Mouse (Mus musculus) kidney, postnatal 0 days (tissue): ENCODE measurements at regions not wholly inside any gene's neighbourhood (a gene's known extent, or its start where the extent isn't known, plus 50 kb on each side); places are given as distances from the start of the nearest gene placed in this dataset.

Experiments used
- ATAC-seq: fragments of 200-750 bp; cut with Nextera tagmentation; replicated peaks from 2 replicates; pipeline ENCODE4 v1.8.0; 2017; ENCODE audit warnings: low read depth, moderate number of reproducible peaks, moderate TSS enrichment, moderate library complexity; ENCODE audit not compliant: low FRiP score
- DNase-seq: peaks from one replicate; pipeline ENCODE4 v3.0.0-alpha.2; 2016; ENCODE audit warnings: low spot score
- H3K27ac ChIP-seq: fragments of 300-500 bp; sonication (generic); 2 replicates; pipeline ENCODE4 v1.5.1; 2014; ENCODE audit warnings: mild to moderate bottlenecking
- H3K27me3 ChIP-seq: fragments of 300-500 bp; sonication (generic); 2 replicates; pipeline ENCODE4 v1.6.1; 2014; ENCODE audit warnings: low read length, mixed read lengths; ENCODE audit not compliant: insufficient read depth
- H3K36me3 ChIP-seq: fragments of 300-500 bp; sonication (generic); 2 replicates; pipeline ENCODE4 v1.6.1; 2014; ENCODE audit warnings: low read length, mixed read lengths; ENCODE audit not compliant: insufficient read depth
- H3K4me1 ChIP-seq: fragments of 300-500 bp; sonication (generic); replicated peaks from 2 replicates; pipeline ENCODE4 v1.6.1; 2014; ENCODE audit warnings: antibody characterized with exemption, low read length, mixed read lengths; ENCODE audit not compliant: insufficient read depth
- H3K4me2 ChIP-seq: fragments of 300-500 bp; sonication (generic); 2 replicates; pipeline ENCODE4 v1.6.1; 2014; ENCODE audit warnings: mild to moderate bottlenecking, low read length, moderate library complexity, mixed read lengths
- H3K4me3 ChIP-seq: fragments of 300-500 bp; sonication (generic); replicated peaks from 2 replicates; pipeline ENCODE4 v1.5.1; 2014; ENCODE audit warnings: low read depth, low read length
- H3K9ac ChIP-seq: fragments of 300-500 bp; sonication (generic); 2 replicates; pipeline ENCODE4 v1.6.1; 2014; ENCODE audit warnings: low read depth, low read length
- H3K9me3 ChIP-seq: fragments of 300-500 bp; sonication (generic); replicated peaks from 2 replicates; pipeline ENCODE4 v1.6.1; 2016; ENCODE audit warnings: low read length, inconsistent platforms, mixed read lengths
- CTCF ChIP-seq: IDR thresholded peaks from 2 replicates; pipeline ENCODE4 v1.5.1; 2016; ENCODE audit warnings: antibody characterized with exemption, low read depth, mild to moderate bottlenecking, moderate library complexity
- WGBS: fragments of 180-500 bp; shearing (Covaris S2); extraction: QIAGEN DNeasy Blood & Tissue Kit; methylation state at CpG from one replicate; pipeline ENCODE4 v1.1.7; 2014; 5-methylcytosine and 5-hydroxymethylcytosine counted together

DNA sequence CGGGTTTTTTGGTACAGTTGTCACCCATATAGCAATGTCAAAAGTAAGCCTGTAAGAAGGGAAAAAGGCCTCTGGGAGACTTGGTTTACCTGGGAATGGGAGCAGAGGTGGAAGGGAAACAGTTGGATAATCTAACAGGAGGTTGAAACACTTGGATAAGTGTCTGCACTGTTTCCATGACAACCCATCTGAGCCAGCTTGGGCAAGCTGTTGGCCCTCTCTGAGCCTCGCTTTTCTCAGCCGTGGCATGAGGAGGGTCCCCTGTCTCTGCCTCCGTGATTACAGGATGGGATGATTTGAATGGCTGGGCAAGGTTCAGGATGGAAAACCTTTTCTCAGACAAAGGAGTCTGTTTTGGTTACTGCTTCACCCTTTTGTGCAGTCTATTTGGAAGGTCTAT, 265.6 kb downstream of the Emp1 start:
- WGBS = 64% methylated on average over 4 of the region's 4 CpGs
- H3K36me3 ChIP-seq = no peaks in the 10 kb centered on the region
- H3K27me3 ChIP-seq = no peaks in the 10 kb centered on the region
- DNase-seq = no peak
- H3K9ac ChIP-seq = no peak overlapping the region
- ATAC-seq = no peak
- no peaks in the 10 kb centered on the region for H3K4me1 ChIP-seq
- no peak overlapping the region for H3K4me3 ChIP-seq
- H3K27ac ChIP-seq = no peak overlapping the region
- no peak overlapping the region for H3K4me2 ChIP-seq
- no peak for TF ChIP-seq CTCF
- no peaks in the 10 kb centered on the region; the same call in 1 of the 2 replicates for H3K9me3 ChIP-seq

GRCm38 (mm10) chr6:135629236-135629635, 266.9 kb downstream of the Emp1 start:
- Histone ChIP-seq H3K27me3 (no peaks in the 10 kb centered on the region), H3K4me3 (no peak overlapping the region), H3K4me1 (no peaks in the 10 kb centered on the region), H3K9ac (no peak overlapping the region), H3K4me2 (no peak overlapping the region), H3K36me3 (no peaks in the 10 kb centered on the region), H3K27ac (no peak overlapping the region), H3K9me3 (no peaks in the 10 kb centered on the region; the same call in 1 of the 2 replicates)
- WGBS = 76% methylated on average over 3 of the region's 3 CpGs
- ATAC-seq (no peak), DNase-seq (no peak)
- no peak for TF ChIP-seq CTCF

GRCm38 (mm10) chr6:135632671-135633070, 270.3 kb downstream of the Emp1 start:
- 74% methylated on average over 5 of the region's 5 CpGs for WGBS
- H3K27me3 ChIP-seq = no peaks in the 10 kb centered on the region
- ATAC-seq (no peak), DNase-seq (no peak)
- H3K9me3 ChIP-seq = no peaks in the 10 kb centered on the region; the same call in 1 of the 2 replicates
- H3K4me3 ChIP-seq = no peak overlapping the region
- no peak for TF ChIP-seq CTCF
- no peak overlapping the region for H3K4me2 ChIP-seq
- H3K4me1 ChIP-seq = no peaks in the 10 kb centered on the region
- no peak overlapping the region for H3K9ac ChIP-seq
- H3K27ac ChIP-seq = no peak overlapping the region
- no peaks in the 10 kb centered on the region for H3K36me3 ChIP-seq

- H3K36me3 ChIP-seq = no peaks in the 10 kb centered on the region
- no peaks in the 10 kb centered on the region for H3K4me1 ChIP-seq
- no peak overlapping the region for H3K4me2 ChIP-seq
- 43% methylated on average over 8 of the region's 8 CpGs for WGBS
- no peak overlapping the region for H3K27ac ChIP-seq
- no peak overlapping the region for H3K4me3 ChIP-seq
- no peaks in the 10 kb centered on the region for H3K9me3 ChIP-seq
- ATAC-seq = no peak
- TF ChIP-seq CTCF = no peak
- DNase-seq = no peak
- H3K9ac ChIP-seq = no peak overlapping the region
- no peaks in the 10 kb centered on the region for H3K27me3 ChIP-seq
These were observed 274.3 kb downstream of the Emp1 start for GRCm38 (mm10) chr6:135636648-135637047.

DNA sequence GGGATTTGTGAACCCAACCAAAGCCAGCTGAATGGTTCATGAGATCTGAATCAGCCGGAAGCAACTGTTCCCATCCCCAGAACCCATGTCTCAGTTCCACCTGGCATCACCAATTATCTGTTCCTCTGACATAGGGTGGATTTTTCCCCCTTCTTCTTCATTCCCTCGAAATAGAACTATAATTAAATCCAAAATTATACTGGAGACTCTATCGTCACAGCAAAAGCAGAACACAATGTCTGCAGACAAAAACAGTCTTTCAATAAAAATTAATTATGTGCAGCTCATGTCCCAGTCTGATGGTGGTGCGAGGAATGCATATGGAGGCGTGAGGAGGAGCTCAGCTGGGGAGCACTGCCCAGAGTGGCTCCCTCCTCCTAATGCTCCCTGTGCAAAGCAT, 280.4 kb downstream of the Emp1 start:
- Histone ChIP-seq H3K9me3 (no peaks in the 10 kb centered on the region), H3K36me3 (no peaks in the 10 kb centered on the region), H3K27me3 (no peaks in the 10 kb centered on the region), H3K27ac (no peak overlapping the region), H3K4me2 (no peak overlapping the region), H3K4me1 (no peaks in the 10 kb centered on the region), H3K9ac (no peak overlapping the region), H3K4me3 (no peak overlapping the region)
- no peak for ATAC-seq
- TF ChIP-seq CTCF = no peak
- WGBS = 83% methylated on average over 5 of the region's 5 CpGs
- DNase-seq = no peak

GRCm38 (mm10) chr6:135646177-135646576, 283.8 kb downstream of the Emp1 start:
- ATAC-seq (no peak), DNase-seq (no peak)
- H3K27me3 ChIP-seq = no peaks in the 10 kb centered on the region
- no peak for TF ChIP-seq CTCF
- H3K4me2 ChIP-seq = no peak overlapping the region
- no peaks in the 10 kb centered on the region for H3K36me3 ChIP-seq
- H3K4me3 ChIP-seq = no peak overlapping the region
- no peaks in the 10 kb centered on the region for H3K4me1 ChIP-seq
- 63% methylated on average over 1 of the region's 1 CpGs for WGBS
- H3K27ac ChIP-seq = no peak overlapping the region
- H3K9me3 ChIP-seq = no peaks in the 10 kb centered on the region
- H3K9ac ChIP-seq = no peak overlapping the region

DNA sequence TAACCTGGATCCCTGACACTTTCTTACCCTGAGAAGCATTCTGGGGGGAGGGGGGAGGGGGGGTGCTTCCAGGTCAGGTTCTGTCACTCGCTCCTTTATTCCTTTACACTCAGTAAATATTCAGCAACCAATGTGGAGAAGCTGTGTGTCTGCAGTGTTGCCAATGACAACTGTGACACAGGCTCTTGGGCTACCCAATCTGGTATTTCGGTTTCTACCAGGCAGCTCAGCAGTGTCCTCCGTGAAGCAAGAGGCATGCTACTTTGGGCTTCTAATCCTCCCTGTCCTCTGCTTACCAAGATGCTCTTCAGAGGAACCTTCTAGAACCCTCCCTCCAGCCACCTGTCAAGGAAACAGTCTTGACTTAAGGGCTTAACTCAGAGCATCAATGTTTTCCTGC, 290.7 kb downstream of the Emp1 start:
- no peak for DNase-seq
- Histone ChIP-seq H3K9ac (no peak overlapping the region), H3K27ac (no peak overlapping the region), H3K27me3 (no peaks in the 10 kb centered on the region), H3K4me1 (no peaks in the 10 kb centered on the region), H3K9me3 (no peaks in the 10 kb centered on the region), H3K36me3 (no peaks in the 10 kb centered on the region), H3K4me3 (no peak overlapping the region), H3K4me2 (no peak overlapping the region)
- TF ChIP-seq CTCF = no peak
- WGBS = 89% methylated on average over 3 of the region's 3 CpGs
- ATAC-seq = no peak
